Mouse (Mus musculus): ENCODE data around the gene Dync2h1.

Gene Dync2h1

DNA sequence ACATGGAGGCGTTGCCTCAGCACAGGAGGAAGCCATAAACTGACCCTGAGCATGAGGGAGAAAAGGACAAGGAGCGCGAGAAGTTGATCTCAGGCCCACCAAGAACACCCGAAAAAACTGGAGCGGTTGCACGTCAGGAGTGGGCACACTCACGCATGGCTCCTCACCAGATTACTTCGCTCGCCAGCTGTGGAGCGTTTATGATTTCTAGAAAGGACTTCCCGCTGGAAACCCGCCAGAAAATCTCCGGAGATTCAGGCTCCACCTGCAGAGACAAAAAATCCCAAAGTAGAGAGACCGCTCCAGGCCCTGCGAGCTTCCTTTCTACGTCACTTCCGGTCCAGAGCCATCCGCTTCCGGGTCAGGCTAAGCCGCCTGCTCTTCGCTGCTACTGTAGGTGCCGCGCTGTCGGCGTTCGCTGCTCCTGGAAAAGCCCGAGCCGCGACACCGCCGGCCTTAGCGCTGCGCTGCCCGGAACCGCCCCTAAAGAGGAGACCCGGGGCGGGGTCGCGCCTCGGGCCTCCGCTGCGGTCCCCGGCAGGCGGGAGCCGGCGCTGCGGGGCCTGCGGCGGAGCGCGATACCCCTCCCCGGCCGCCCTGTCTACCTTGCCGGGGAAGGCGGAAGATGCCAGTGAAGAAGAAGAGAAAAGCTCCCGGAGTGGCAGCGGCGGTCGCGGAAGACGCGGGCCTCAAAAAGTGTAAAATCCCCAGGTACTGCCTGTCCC lies at the start of gene Dync2h1, which contains the start of gene Dcun1d5:
Gene Dync2h1, minus strand, starts transcription at position 275 of the 725 bp plus-strand sequence.
Gene Dcun1d5, plus strand, starts transcription at position 349 of the 725 bp plus-strand sequence.
- in situ Hi-C loops (cut with MboI) = loop anchor here (25.0 kb wide), 1 partner anchor 678 kb away; the partner anchor contains the start of gene Birc3

DNA sequence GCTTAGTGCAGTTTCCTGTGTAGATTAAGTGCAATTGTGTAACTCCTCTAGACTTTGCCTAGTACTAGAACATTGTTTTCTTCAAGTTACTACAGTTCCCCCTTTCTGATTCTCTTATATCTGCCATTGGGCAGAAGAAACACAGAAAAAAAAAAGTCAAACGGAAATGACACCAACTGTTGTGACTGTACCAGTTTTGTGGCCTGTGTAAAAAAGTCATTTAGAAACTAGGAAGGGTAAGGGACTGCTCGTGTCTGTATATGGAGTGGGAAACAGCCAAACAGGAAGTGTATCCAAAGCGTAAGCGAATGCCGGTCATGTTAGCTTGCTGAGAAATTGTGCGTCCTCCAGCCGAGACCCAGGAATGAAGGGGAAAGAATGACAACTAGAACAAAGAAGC lies 37.2 kb upstream of the Dync2h1 start:
- in situ Hi-C loops (cut with MboI) = no loop called here

DNA sequence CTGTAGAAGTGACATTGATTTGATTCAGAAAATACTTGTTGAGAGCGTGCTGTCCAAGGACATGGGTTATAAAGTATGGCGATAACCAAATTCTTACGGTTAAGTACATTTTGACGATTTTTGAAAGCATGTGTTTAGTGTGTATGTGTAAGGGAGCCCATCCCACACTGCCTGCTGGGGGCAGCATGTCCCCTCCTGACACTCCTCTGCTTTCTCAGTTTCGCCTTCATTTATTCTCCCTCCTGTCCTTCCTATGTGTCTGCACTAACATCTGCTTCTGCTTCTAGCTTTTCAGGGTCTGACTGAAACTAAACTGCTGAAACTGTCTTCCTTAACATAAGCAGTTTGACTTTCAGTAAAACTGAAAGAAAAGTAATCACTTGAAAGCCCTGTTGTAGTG lies 36.8 kb upstream of the Dync2h1 start:
- in situ Hi-C loops (cut with MboI) = no loop called here

DNA sequence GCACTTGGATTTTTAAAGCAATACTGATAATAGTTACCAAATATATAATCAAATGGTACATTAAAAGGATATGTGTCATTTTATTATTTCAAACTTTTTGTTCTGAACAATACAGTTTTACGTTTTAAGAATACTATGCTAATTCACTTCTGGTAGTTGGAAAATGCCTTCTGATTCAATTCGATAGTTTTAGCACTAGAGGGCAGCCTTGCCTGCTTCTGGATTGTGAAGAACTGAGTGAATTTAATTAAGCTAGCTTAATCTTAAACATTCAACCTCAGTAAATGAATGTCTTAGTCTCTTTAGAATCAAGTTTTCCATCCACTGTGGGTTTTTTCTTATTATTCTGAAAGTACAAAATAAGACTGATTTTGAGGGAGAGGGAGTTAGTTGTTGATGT lies 32.0 kb upstream of the Dync2h1 start:
- in situ Hi-C loops (cut with MboI) = loop anchor here (10.0 kb wide), 1 partner anchor 379 kb away; no protein-coding TSS in a partner anchor

DNA sequence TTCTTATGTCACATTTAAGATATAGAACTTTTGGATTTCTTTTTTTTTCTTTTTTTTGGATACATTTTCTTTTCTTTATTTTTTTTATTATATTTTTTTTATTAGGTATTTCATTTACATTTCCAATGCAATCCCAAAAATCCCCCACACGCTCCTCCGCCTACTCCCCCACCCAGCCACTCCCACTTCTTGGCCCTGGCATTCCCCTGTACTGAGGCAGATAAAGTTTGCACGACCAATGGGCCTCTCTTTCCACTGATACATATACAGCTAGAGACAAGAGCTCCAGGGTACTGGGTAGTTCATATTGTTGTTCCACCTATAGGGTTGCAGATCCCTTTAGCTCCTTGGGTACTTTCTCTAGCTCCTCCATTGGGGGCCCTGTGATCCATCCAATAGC lies 6.4 kb upstream of the Dync2h1 start:
- in situ Hi-C loops (cut with MboI) = loop anchor here (25.0 kb wide), 1 partner anchor 672 kb away; the partner anchor contains the start of gene Birc3

DNA sequence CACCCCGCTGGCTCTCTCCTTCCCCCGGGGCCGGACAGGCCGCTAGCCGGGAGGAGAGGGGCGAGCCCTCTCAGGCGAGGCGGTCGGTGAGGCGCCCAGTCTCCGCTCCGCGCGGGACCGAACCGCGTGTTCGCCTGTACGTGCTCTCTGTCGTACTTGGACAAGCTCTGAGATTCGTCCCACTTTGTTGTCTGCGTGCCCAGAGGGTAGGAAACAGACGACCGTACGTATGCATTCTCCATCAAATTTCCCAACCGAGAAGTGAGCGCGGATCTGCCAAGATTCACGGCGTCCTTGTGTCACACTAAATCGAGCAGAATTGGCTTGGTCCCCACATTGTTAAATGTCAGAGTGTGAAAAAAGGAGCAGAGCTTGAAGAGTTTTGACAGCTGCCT lies 648 bp upstream of the Dync2h1 start:
- in situ Hi-C loops (cut with MboI) = loop anchor here (25.0 kb wide), 1 partner anchor 677 kb away; the partner anchor contains the start of gene Birc3

DNA sequence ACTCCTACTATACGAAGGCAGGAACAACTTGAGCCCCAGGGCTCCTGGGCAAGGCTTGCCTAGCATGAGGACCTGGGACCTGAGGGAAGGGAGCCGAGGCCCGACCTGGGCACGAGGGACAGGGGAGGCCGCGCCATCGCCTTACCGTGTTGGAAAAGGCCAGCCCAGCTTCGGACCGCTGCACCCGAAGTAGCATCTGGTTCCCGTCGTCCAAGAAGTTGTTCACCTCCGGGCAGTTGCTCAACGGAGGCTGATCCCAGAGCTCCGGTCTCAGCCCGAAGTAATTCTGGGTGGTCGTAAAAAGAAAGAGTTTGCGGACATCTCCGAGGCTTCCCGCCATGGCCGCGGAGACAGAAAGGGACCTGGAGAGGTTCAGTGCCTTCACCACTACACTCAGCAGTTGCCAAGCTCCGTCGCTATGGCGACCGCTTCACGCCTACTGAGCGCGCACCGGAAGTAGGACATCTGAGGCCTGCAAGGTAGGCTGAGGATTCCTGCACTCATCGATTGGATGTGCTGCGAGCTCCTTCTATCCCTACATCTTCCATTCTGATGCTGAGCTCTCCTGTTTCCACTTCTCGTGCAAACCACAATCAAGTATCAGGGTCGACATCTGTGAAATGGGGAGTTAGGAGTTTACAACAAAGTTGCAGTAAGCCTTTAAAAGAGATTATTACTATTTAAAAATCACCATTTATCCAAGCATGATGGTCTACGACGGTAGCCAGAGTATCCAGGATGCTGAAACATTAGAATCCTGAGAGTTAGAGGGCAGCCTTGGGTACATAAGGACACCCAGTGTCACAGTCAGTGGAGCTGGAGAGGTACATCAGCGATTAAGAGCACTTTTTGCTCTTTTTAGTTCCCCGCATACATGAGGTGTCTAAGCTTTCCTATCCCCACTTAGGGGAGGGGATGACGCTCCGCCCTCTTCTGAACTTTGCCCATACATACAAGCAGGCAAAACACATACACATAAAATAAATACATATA lies 7.3 kb downstream of the Dync2h1 start:
- in situ Hi-C loops (cut with MboI) = loop anchor here (25.0 kb wide), 1 partner anchor 685 kb away; the partner anchor contains the start of gene Birc3

DNA sequence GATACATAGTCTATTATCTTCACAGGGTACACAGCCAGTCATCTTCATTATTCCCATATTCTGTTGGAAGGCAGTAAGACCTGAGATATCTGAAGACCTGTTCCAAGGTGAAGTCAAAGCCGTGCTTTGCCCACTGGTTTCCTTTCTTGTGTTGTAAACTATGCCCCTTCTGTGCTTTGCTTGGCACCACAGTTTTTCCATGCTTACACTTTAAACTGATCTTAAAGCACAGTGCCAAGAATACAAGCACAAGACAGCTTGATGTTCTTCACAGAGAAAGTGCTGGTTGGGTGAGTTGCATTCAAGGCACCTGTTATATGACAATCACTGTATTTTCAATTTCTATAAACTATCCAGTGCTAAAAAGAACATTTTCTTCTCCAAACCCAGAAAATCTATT lies 10.5 kb downstream of the Dync2h1 start:
- in situ Hi-C loops (cut with MboI) = no loop called here

DNA sequence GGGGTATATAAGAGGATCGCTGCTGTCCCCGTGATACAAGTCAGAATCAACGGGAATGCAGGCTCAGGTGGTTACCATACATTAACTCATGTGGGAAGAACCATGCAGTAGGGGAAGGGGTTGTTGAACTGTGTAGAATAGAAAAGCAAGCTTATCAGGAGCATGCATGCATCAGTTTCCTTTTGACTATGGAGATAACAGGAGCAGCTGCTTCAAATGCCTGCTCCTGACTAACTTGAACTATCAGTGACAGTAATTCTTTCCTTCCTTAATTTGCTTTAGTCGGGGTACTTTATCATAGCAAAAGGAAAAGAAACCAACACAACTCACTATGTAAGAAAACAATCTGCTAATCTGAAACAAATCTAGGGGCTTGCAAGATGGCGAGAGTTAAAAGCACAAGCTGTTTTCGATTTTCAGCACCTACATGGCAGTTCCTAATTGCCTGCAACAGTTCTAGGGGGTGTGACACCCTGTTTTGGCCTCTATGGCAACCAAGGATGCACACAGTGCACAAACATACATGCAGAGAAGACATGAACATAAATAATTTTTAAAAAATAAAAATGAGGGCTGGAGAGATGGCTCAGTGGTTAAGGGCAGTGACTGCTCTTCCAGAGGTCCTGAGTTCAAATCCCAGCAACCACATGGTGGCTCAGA lies 16.8 kb downstream of the Dync2h1 start:
- in situ Hi-C loops (cut with MboI) = no loop called here

DNA sequence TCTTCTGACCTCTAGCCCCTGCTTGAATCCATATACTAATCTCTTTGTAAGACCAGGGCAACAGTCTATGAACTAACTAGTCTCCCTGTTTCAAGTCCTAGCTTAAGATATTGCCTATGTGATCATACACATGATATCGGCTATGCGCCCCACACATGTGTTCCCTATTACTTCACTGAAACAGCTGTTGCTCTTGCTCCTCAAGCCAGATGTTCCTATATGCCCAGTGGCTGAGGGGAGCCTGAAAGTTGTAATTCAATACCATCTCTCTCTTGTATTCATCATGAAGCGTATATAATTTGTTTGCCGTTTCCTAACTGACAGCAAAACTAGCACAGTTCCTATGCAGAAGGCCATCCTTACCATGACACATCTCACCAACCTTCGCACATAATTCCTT lies 23.6 kb downstream of the Dync2h1 start:
- in situ Hi-C loops (cut with MboI) = no loop called here

DNA sequence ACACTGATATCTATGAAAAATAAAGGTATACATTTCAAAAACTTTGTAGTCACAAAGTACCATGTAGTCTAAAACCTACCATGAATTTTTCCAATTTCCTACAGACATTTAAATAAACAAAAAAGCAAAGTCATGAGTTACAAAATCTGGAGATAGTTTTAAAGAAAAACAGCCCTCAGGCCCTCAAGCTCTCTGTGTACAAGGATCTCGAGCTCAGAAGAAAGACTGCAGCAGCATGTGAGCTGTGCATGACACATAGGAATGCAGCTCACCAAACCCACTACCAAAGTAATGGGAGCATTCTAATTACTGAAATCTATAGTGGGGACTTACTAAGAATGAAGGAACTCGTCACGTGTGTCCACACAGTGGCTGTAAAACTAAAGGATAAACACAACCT lies 24.5 kb downstream of the Dync2h1 start:
- in situ Hi-C loops (cut with MboI) = no loop called here

DNA sequence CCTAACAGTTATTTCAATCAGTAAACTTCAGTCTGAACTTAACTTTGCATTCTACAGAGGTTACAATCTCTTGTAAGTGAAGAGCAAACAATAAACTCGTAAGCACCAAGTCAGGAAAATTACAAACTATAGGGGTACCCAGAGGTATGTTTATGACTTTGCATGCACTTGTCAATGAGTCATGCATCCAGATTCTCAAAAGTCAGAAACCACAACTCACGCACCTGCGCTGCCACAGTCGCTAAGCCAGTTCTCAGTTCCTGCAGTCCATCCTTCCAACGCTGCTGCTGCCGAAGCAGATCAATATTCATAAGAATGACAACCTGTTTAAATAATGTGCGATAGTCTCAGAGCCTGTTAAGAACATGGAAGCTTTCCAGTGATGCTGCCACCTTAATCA lies 25.6 kb downstream of the Dync2h1 start:
- in situ Hi-C loops (cut with MboI) = no loop called here

DNA sequence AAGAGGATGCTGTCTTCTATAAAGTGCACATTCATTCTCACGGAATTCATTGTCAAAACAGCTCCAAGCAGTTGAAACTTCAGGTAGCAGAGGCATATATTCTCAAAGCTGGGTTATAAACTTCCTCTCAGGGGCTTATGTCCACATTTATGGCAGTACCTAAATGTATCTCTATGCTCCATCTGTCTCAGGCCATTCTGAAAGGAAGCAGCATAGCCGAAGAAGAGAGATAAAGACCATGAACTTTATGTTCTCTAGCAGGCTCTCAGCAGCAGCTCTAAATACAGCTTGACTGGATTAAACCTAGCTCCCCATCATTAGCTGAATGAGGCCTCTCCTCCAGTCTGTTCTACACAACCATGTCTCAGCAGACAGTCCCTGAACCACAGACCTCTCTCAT lies 29.9 kb downstream of the Dync2h1 start:
- in situ Hi-C loops (cut with MboI) = no loop called here

DNA sequence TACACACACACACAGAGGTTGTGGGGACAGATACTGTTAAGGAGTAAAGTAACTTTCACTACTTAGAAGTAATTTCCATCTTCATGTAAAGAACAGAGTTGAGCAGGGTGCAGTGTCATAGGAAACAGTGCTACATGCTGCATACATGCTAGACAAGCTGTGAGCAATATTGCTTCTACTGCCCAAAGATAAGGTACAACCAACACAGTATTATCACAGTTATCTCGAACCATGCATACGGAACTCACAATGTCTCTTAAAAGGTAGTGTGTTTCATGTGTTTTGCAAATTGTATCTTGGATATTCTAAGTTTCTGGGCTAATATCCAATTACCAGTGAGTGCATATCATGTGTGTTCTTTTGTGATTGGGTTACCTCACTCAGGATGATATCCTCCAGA lies 61.4 kb downstream of the Dync2h1 start:
- in situ Hi-C loops (cut with MboI) = no loop called here

DNA sequence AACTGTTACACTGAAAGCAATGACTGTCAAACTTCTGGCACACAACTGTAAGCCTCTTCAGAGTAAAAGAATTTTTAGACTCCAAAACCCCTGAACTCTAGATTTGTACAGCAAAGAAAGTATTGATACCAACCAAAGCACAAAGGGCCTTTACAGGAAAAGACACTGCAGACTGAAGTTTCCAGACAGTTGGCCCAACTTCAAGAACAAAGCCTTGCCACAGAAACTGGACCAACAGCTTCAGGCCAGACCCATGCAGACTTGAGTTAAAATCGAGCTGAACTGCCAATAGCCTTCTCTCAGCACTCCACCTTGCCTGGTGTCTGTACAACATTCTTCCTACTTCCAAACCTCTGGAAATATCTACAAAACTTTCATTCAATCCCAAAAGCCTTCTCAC lies 74.1 kb downstream of the Dync2h1 start:
- in situ Hi-C loops (cut with MboI) = no loop called here

DNA sequence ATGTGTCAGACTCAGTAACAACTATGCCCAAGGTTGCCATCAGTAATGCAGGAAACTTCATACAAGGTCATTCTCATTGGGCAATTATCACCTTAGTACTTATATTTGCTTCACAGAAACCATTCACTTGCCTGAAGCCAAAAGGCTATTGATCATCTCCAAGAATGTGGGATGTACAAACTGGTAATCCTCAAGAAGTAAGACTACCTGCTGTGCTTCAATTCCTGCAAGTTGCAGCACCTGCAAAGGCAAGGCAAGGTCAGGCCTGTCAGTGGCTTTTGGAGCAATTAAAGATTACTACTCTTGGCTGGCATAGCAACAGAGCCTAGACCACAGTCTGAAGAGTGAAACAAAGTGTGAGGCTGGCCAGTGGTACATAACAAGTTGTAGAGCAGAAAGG lies 82.9 kb downstream of the Dync2h1 start:
- in situ Hi-C loops (cut with MboI) = no loop called here

DNA sequence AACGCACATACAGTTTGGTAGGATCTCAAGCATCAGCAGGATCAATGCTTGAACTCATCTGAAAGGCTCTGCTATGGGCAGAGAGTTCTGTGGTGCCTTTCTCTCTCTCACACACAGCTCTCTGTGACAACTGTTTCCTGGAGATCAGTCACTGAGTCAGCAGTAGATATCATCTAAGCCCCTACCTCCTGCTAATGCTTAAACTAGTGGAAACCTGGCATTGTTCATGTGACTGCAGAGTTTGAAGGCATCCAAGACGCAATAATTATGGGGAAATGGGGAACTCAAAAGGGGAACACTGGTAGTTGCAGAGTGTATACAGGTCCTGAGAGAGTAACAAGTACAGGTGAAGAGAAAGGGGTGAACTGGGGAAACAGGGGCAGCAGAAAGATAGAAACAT lies 109.6 kb downstream of the Dync2h1 start:
- in situ Hi-C loops (cut with MboI) = no loop called here

DNA sequence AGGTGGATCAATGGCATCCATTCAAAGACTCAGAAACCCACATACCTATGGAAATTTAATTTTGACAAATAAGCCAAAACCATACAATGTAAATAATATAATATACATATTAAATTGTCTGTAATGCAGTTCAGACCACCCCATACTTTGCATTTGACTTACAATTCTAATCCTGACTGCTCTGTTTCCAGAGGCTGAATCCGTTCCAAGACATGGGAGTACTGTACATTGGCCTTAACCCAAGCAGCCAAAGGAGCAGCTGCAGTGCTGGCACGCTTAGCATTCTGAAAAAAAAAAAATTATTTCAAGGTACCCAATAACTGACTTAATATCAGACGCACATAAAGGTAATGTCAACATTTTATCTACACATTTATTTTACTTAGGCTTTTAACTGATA lies 113.4 kb downstream of the Dync2h1 start:
- in situ Hi-C loops (cut with MboI) = no loop called here

DNA sequence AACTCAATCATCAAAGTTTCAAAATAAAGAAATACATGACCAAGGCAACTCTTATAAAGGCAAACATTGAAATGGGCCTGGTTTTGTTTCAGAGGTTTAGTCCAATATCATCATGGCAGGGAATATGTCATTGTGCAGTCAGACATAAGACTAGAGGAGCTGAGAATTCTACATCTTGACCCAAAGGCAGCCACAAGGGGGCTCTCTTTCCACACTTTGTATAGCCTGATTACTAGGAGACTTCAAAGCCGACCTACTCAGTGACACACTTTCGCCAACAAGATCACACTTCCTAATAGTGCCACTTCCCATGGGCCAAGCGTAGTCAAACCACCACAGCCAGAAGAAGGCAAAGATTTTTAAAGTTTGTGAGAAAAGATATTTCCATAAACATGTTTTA lies 133.7 kb downstream of the Dync2h1 start:
- in situ Hi-C loops (cut with MboI) = no loop called here

DNA sequence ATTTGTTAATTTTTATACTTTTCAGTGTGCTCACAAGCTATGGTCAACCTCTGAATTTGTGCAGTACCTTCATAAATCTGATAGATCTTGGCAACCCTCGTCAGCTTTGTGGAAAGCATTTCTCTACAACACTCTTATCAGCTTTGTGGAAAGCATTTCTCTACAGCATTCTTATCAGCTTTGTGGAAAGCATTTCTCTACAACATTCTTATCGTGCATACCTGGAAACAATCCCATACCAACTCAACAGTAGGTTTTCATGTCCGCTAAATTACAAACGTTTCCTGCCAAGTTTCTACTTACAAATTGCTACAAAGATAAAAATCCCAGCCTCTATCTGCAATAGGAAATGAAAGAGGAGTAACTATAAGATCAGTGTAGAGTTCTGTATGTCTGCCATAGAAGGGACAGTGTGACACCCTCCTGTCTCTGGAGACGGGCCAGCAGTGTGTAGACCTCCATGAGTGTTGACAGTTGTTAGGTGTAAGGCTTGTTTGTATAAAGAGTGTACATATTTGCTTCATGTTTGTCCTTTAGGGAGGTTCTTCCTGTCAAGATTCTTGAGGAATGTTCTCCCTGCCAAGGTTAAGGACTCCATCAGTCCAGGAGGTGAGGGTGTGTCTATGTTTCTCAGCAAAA lies 141.5 kb downstream of the Dync2h1 start:
- in situ Hi-C loops (cut with MboI) = no loop called here

DNA sequence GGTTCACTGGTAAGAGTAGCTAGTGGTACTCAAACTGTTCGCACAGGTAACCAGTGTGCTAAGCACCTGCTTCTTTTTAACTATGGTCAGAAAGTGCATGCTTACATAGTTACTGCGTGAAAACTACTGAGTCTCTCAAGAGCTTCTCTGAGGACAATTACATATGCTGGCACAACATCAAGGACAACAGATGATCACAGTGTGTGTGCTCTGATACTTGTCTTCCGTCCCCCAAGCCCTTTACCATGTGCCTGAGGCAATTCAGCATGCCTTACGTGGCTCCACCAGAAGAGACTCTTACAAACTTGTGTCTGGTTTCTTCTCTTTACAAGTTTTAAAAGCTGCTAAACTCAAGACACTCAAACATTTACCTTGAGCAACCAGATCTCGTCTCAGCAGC lies 143.0 kb downstream of the Dync2h1 start:
- in situ Hi-C loops (cut with MboI) = no loop called here

DNA sequence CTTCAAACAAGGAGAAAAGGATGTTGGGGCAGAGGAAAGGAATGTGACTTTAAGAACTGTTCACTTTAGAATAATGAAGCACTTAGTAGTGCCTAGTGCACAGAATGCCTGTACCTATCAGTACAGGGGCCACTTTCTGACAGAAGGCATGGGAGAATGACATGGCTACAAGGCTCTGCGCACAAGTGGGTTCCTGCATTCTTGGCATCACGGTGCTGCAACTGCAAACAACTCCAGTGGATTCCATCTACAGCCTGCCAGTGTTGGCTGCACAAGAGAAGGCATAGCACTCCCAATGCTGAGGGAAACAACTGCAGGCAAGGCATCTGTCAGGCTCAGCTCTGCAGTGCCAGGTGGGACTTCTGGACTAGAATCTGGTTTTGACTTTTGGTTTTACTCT lies 151.7 kb downstream of the Dync2h1 start:
- in situ Hi-C loops (cut with MboI) = no loop called here

All from mature B cell (primary cell).